Mouse (Mus musculus) thymus, adult 2 months (tissue): Measurements from ENCODE around the gene Rxfp4. TPM values are rescaled to one million over a fixed set of nuclear protein-coding genes. Genes with fewer than 3 reads are reported as not detected.

Experiments used
- DNase-seq: peaks from one replicate; pipeline ENCODE4 v3.0.0; 2021
- H3K27ac ChIP-seq: fragments of 200-500 bp; 2 replicates; pipeline ENCODE4 v1.5.1; 2012; ENCODE audit warnings: low read length, control low read depth; ENCODE audit not compliant: control insufficient read depth, insufficient read depth
- H3K27me3 ChIP-seq: fragments of 200-500 bp; 2 replicates; pipeline ENCODE4 v1.6.1; 2012; ENCODE audit warnings: mild to moderate bottlenecking, low read length, moderate library complexity, mixed read lengths; ENCODE audit not compliant: control insufficient read depth, insufficient read depth
- H3K36me3 ChIP-seq: fragments of 200-500 bp; 2 replicates; pipeline ENCODE4 v1.6.1; 2012; ENCODE audit warnings: mild to moderate bottlenecking, low read length, moderate library complexity; ENCODE audit not compliant: control insufficient read depth, insufficient read depth
- H3K4me1 ChIP-seq: fragments of 200-500 bp; replicated peaks from 2 replicates; pipeline ENCODE4 v1.6.1; 2012; ENCODE audit warnings: low read length; ENCODE audit not compliant: control insufficient read depth, insufficient read depth
- H3K4me3 ChIP-seq: fragments of 200-500 bp; 2 replicates; pipeline ENCODE4 v1.5.1; 2012; ENCODE audit warnings: mild to moderate bottlenecking, low read length, control low read depth, moderate library complexity; ENCODE audit not compliant: control insufficient read depth, insufficient read depth
- CTCF ChIP-seq: fragments of 200-500 bp; IDR thresholded peaks from 2 replicates; pipeline ENCODE4 v1.5.1; 2012; ENCODE audit warnings: mild to moderate bottlenecking, control low read depth, low read length, moderate library complexity, borderline replicate concordance; ENCODE audit not compliant: control insufficient read depth, poor library complexity, insufficient read depth; ENCODE audit errors: extremely low read depth
- POLR2A ChIP-seq: fragments of 200-500 bp; IDR thresholded peaks from 2 replicates; pipeline ENCODE4 v1.6.1; 2012; ENCODE audit warnings: mild to moderate bottlenecking, low read length, control low read depth, moderate library complexity; ENCODE audit not compliant: control insufficient read depth, poor library complexity, insufficient read depth; ENCODE audit errors: extremely low read depth
- WGBS: fragments of 180-500 bp; shearing (Covaris S2); methylation state at CpG from one replicate; pipeline ENCODE4 v1.1.7; 2018; 5-methylcytosine and 5-hydroxymethylcytosine counted together
- polyA plus RNA-seq: library from polyadenylated mRNA; depleted of rRNA; stranded (reverse); fragments of >200 nt; gene quantifications from 2 replicates; pipeline ENCODE4 v1.2.3, GENCODE M21; 2012; rRNA removed

Gene Rxfp4
- polyA plus RNA-seq = not detected in 2 replicates

GRCm38 (mm10) chr3:88652846-88653515 lies at the start of gene Rxfp4:
Gene Rxfp4, minus strand, starts transcription at chr3:88653142.
- Histone ChIP-seq H3K27me3 (no peaks in the 10 kb centered on the region), H3K27ac (no peak within 1 kb of the TSS), H3K4me1 (no peaks in the 10 kb centered on the region), H3K4me3 (no peak within 1 kb of the TSS), H3K36me3 (no peaks in the 10 kb centered on the region)
- WGBS = 90% methylated on average over 17 of the region's 17 CpGs
- no peak for DNase-seq
- TF ChIP-seq POLR2A (no peak), CTCF (no peak)

- no peak overlapping the region for H3K4me3 ChIP-seq
- TF ChIP-seq CTCF = no peak
- TF ChIP-seq POLR2A = no peak
- H3K27me3 ChIP-seq = no peaks in the 10 kb centered on the region
- no peak for DNase-seq
- no peak overlapping the region for H3K27ac ChIP-seq
- WGBS = 95% methylated on average over 3 of the region's 3 CpGs
- peaks cover 95% of the 10 kb centered on the region for H3K36me3 ChIP-seq
- no peaks in the 10 kb centered on the region for H3K4me1 ChIP-seq
Measured at GRCm38 (mm10) chr3:88701222-88701621, 48.3 kb upstream of the Rxfp4 start.

GRCm38 (mm10) chr3:88700247-88700646 lies 47.3 kb upstream of the Rxfp4 start:
- WGBS = 97% methylated on average over 3 of the region's 3 CpGs
- TF ChIP-seq CTCF (no peak), POLR2A (no peak)
- no peak for DNase-seq
- no peaks in the 10 kb centered on the region for H3K27me3 ChIP-seq
- H3K4me3 ChIP-seq = no peak overlapping the region
- no peak overlapping the region for H3K27ac ChIP-seq
- no peaks in the 10 kb centered on the region for H3K4me1 ChIP-seq
- H3K36me3 ChIP-seq = peaks cover 97% of the 10 kb centered on the region

- no peaks in the 10 kb centered on the region for H3K4me1 ChIP-seq
- no peak for DNase-seq
- no peaks in the 10 kb centered on the region for H3K27me3 ChIP-seq
- H3K4me3 ChIP-seq = no peak overlapping the region
- H3K27ac ChIP-seq = no peak overlapping the region
- 96% methylated on average over 6 of the region's 6 CpGs for WGBS
- H3K36me3 ChIP-seq = peaks cover 97% of the 10 kb centered on the region
- no peak for TF ChIP-seq POLR2A
- TF ChIP-seq CTCF = no peak
Measured at GRCm38 (mm10) chr3:88698834-88699233, 45.9 kb upstream of the Rxfp4 start.

- TF ChIP-seq POLR2A (no peak), CTCF (no peak)
- Histone ChIP-seq H3K4me3 (no peak overlapping the region), H3K27me3 (no peaks in the 10 kb centered on the region), H3K4me1 (no peaks in the 10 kb centered on the region), H3K36me3 (peaks cover 97% of the 10 kb centered on the region), H3K27ac (no peak overlapping the region)
- no peak for DNase-seq
- WGBS = 97% methylated on average over 1 of the region's 1 CpGs
Measured at GRCm38 (mm10) chr3:88698051-88698450, 45.1 kb upstream of the Rxfp4 start.

GRCm38 (mm10) chr3:88695545-88695944 lies 42.6 kb upstream of the Rxfp4 start:
- Histone ChIP-seq H3K4me3 (no peak overlapping the region), H3K27ac (no peak overlapping the region), H3K36me3 (peaks cover 96% of the 10 kb centered on the region), H3K4me1 (no peaks in the 10 kb centered on the region), H3K27me3 (no peaks in the 10 kb centered on the region)
- TF ChIP-seq CTCF (no peak), POLR2A (no peak)
- DNase-seq = no peak

GRCm38 (mm10) chr3:88689079-88689478 lies 36.1 kb upstream of the Rxfp4 start:
- 90% methylated on average over 5 of the region's 5 CpGs for WGBS
- peaks cover 5% of the 10 kb centered on the region for H3K4me1 ChIP-seq
- no peak overlapping the region for H3K4me3 ChIP-seq
- H3K27me3 ChIP-seq = no peaks in the 10 kb centered on the region
- H3K27ac ChIP-seq = no peak overlapping the region
- peaks cover 55% of the 10 kb centered on the region for H3K36me3 ChIP-seq
- DNase-seq = no peak
- no peak for TF ChIP-seq CTCF
- TF ChIP-seq POLR2A = no peak
